Mouse (Mus musculus) midbrain, postnatal 0 days (tissue): Measurements from ENCODE around the gene Rsrc1. TPM values are rescaled to one million over a fixed set of nuclear protein-coding genes. Genes with fewer than 3 reads are reported as not detected.

ENCODE experiments used
- ATAC-seq: fragments of 200-750 bp; cut with Nextera tagmentation; 2 replicates; pipeline ENCODE4 v1.8.0; 2017; ENCODE audit warnings: moderate number of reproducible peaks, mild to moderate bottlenecking, moderate TSS enrichment, moderate library complexity; ENCODE audit not compliant: low FRiP score
- DNase-seq: peaks from one replicate; pipeline ENCODE4 v3.0.0-alpha.2; 2015; ENCODE audit warnings: low spot score
- H3K27ac ChIP-seq: fragments of 300-500 bp; sonication (generic); 2 replicates; pipeline ENCODE4 v1.5.1; 2014; ENCODE audit warnings: low read depth, mild to moderate bottlenecking, low read length, mixed read lengths
- H3K27me3 ChIP-seq: fragments of 300-500 bp; sonication (generic); 2 replicates; pipeline ENCODE4 v1.6.1; 2014; ENCODE audit warnings: low read length, control low read depth, mixed read lengths; ENCODE audit not compliant: insufficient read depth
- H3K36me3 ChIP-seq: fragments of 300-500 bp; sonication (generic); 2 replicates; pipeline ENCODE4 v1.6.1; 2014; ENCODE audit warnings: low read length, control low read depth, mixed read lengths; ENCODE audit not compliant: insufficient read depth
- H3K4me1 ChIP-seq: fragments of 300-500 bp; sonication (generic); 2 replicates; pipeline ENCODE4 v1.6.1; 2014; ENCODE audit warnings: mild to moderate bottlenecking, control low read depth, antibody characterized with exemption, low read length, mixed read lengths; ENCODE audit not compliant: insufficient read depth
- H3K4me2 ChIP-seq: fragments of 300-500 bp; sonication (generic); 2 replicates; pipeline ENCODE4 v1.6.1; 2014; ENCODE audit warnings: low read depth, mild to moderate bottlenecking, low read length, mixed read lengths; ENCODE audit not compliant: poor library complexity, severe bottlenecking
- H3K4me3 ChIP-seq: fragments of 300-500 bp; sonication (generic); 2 replicates; pipeline ENCODE4 v1.5.1; 2014; ENCODE audit warnings: low read depth, mild to moderate bottlenecking, low read length, moderate library complexity
- H3K9ac ChIP-seq: fragments of 300-500 bp; sonication (generic); replicated peaks from 2 replicates; pipeline ENCODE4 v1.6.1; 2014; ENCODE audit warnings: mild to moderate bottlenecking, low read length, moderate library complexity, mixed read lengths; ENCODE audit not compliant: poor library complexity, severe bottlenecking
- H3K9me3 ChIP-seq: fragments of 300-500 bp; sonication (generic); 2 replicates; pipeline ENCODE4 v1.6.1; 2016; ENCODE audit warnings: low read length, control low read depth
- CTCF ChIP-seq: IDR thresholded peaks from 2 replicates; pipeline ENCODE4 v1.5.1; 2016; ENCODE audit warnings: antibody characterized with exemption, mild to moderate bottlenecking
- WGBS: fragments of 180-500 bp; shearing (Covaris S2); extraction: QIAGEN DNeasy Blood & Tissue Kit; methylation state at CpG from one replicate; pipeline ENCODE4 v1.1.7; 2014; 5-methylcytosine and 5-hydroxymethylcytosine counted together
- polyA plus RNA-seq: library from polyadenylated mRNA; unstranded; fragments of >200 nt; fragmentation: Nextera tagmentation; extraction: Ambion mirVana; gene quantifications from 2 replicates; pipeline ENCODE4 v1.2.1, GENCODE M21; 2015
- total RNA-seq: library from RNA; depleted of rRNA; stranded (reverse); fragments of >200 nt; gene quantifications from 2 replicates; pipeline ENCODE4 v1.2.3, GENCODE M21; 2014

Gene Rsrc1
- total and polyA plus RNA-seq, 2 experiments from 2014 or later = 37.5 to 39.3 TPM

GRCm38 (mm10) chr3:66970261-66970660, 10.9 kb upstream of the Rsrc1 start:
- H3K4me3 ChIP-seq = peak overlapping the region; percentile 21; the same call in 1 of the 2 replicates
- WGBS = 9% methylated on average over 10 of the region's 10 CpGs
- H3K4me2 ChIP-seq = peak overlapping the region; percentile 39
- peaks cover 38% of the 10 kb centered on the region for H3K27me3 ChIP-seq
- H3K9ac ChIP-seq = no peak overlapping the region
- ATAC-seq (peak; percentile 3; the same call in 1 of the 2 replicates), DNase-seq (no peak)
- no peaks in the 10 kb centered on the region for H3K36me3 ChIP-seq
- H3K9me3 ChIP-seq = no peaks in the 10 kb centered on the region
- no peak for TF ChIP-seq CTCF
- H3K4me1 ChIP-seq = no peaks in the 10 kb centered on the region
- no peak overlapping the region for H3K27ac ChIP-seq

GRCm38 (mm10) chr3:66970661-66971331, 10.4 kb upstream of the Rsrc1 start:
- no peak for TF ChIP-seq CTCF
- Histone ChIP-seq H3K36me3 (no peaks in the 10 kb centered on the region), H3K4me1 (no peaks in the 10 kb centered on the region), H3K27ac (no peak overlapping the region), H3K9me3 (no peaks in the 10 kb centered on the region), H3K4me3 (peak overlapping the region; percentile 21; the same call in 1 of the 2 replicates), H3K4me2 (peak overlapping the region; percentile 39), H3K9ac (no peak overlapping the region), H3K27me3 (peaks cover 38% of the 10 kb centered on the region)
- ATAC-seq (peak; percentile 45), DNase-seq (no peak)
- 2% methylated on average over 29 of the region's 29 CpGs for WGBS

- ATAC-seq = no peak
- DNase-seq = no peak
Observed at GRCm38 (mm10) chr3:66972191-66972950, 8.8 kb upstream of the Rsrc1 start.

GRCm38 (mm10) chr3:66973391-66973943, 7.7 kb upstream of the Rsrc1 start:
- Histone ChIP-seq H3K27ac (peak overlapping the region; percentile 69), H3K27me3 (peaks cover 32% of the 10 kb centered on the region), H3K4me3 (peak overlapping the region; percentile 50), H3K4me1 (no peaks in the 10 kb centered on the region), H3K4me2 (peak overlapping the region; percentile 66), H3K36me3 (no peaks in the 10 kb centered on the region), H3K9ac (peak overlapping the region; percentile 65), H3K9me3 (no peaks in the 10 kb centered on the region)
- DNase-seq (peak; percentile 42), ATAC-seq (peak; percentile 66)
- under 1% methylated on average over 58 of the region's 59 CpGs for WGBS
- no peak for TF ChIP-seq CTCF

More at GRCm38 (mm10) chr3:66972191-66972950, 8.8 kb upstream of the Rsrc1 start:
- H3K4me2 ChIP-seq = peak overlapping the region; percentile 66
- no peak overlapping the region for H3K9ac ChIP-seq
- no peak for TF ChIP-seq CTCF
- 9% methylated on average over 16 of the region's 16 CpGs for WGBS
- H3K27me3 ChIP-seq = peaks cover 37% of the 10 kb centered on the region
- H3K4me3 ChIP-seq = peak overlapping the region; percentile 16; the same call in 1 of the 2 replicates
- H3K27ac ChIP-seq = 0 out of 2 replicates have a peak overlapping the region, but pooled peaks have one; percentile 3
- H3K9me3 ChIP-seq = no peaks in the 10 kb centered on the region
- no peaks in the 10 kb centered on the region for H3K36me3 ChIP-seq
- H3K4me1 ChIP-seq = no peaks in the 10 kb centered on the region

- H3K9me3 ChIP-seq = no peaks in the 10 kb centered on the region
- ATAC-seq (no peak), DNase-seq (no peak)
- H3K9ac ChIP-seq = no peak overlapping the region
- H3K4me3 ChIP-seq = no peak overlapping the region
- H3K27me3 ChIP-seq = peaks cover 32% of the 10 kb centered on the region
- H3K27ac ChIP-seq = no peak overlapping the region
- H3K4me2 ChIP-seq = 0 out of 2 replicates have a peak overlapping the region, but pooled peaks have one; percentile 18
- 11% methylated on average over 3 of the region's 3 CpGs for WGBS
- H3K36me3 ChIP-seq = no peaks in the 10 kb centered on the region
- H3K4me1 ChIP-seq = no peaks in the 10 kb centered on the region
- peak; percentile 47 for TF ChIP-seq CTCF
Observed at GRCm38 (mm10) chr3:66974501-66974900, 6.7 kb upstream of the Rsrc1 start.
